Mouse (Mus musculus): ENCODE results near the gene Btbd9. TPM values are rescaled to one million over a fixed set of nuclear protein-coding genes. Genes with fewer than 3 reads are reported as not detected.

The Btbd9 gene
- polyA plus RNA-seq, 1 experiment from 2014 or later = 52.5 TPM

DNA sequence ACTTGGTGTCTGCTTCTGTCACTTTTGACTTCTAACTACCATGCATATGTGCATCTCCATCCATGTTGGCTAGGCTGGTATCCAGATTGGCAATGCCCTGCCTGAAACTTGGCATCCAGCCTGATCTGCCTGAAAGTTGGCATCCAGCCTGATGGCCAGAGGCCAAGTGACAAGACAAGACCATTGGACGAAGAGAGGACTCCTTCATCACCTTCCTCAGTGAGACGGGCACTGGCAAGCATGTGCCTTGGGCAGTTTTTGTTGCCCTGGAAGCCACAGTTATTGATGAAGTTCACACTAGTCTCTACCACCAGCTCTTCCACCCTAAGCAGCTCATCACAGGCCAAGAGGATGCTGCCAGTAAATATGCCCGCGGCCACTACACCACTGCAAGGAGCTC is 398.9 kb downstream of the Btbd9 start:
- H3K27ac ChIP-seq (ENCODE audit: low read depth, low read length) = no peak overlapping the region
- WGBS = 95% methylated on average over 4 of the region's 4 CpGs
- no peaks in the 10 kb centered on the region for H3K27me3 ChIP-seq (ENCODE audit: control insufficient read depth, insufficient read depth, low read length)
- H3K36me3 ChIP-seq (ENCODE audit: control insufficient read depth, insufficient read depth, low read length) = no peaks in the 10 kb centered on the region
- no peak overlapping the region for H3K4me3 ChIP-seq (ENCODE audit: low read length)
- no peaks in the 10 kb centered on the region for H3K4me1 ChIP-seq (ENCODE audit: control insufficient read depth, insufficient read depth, low read length)
- H3K9me3 ChIP-seq (ENCODE audit: control insufficient read depth, low read length) = no peaks in the 10 kb centered on the region
- no peak overlapping the region for H3K4me2 ChIP-seq (replicated peaks; ENCODE audit: low read depth, low read length)
- no peak overlapping the region for H3K9ac ChIP-seq (ENCODE audit: low read depth, low read length)
- ATAC-seq (ENCODE audit: low FRiP score, low TSS enrichment) = no peak

Other genes starting within 250 kb of the Btbd9 start
- 0.57 and 0.61 TPM in 2 replicates for gene Dnah8, start 47.9 kb upstream of the Btbd9 start, polyA plus RNA-seq (2014; fragmentation: Nextera tagmentation; extraction: Ambion mirVana)
- 233 and 242 TPM in 2 replicates for gene Glo1, start 50.4 kb upstream of the Btbd9 start, polyA plus RNA-seq (2014; fragmentation: Nextera tagmentation; extraction: Ambion mirVana)

Data from kidney, embryonic 14.5 days (tissue).